Mouse (Mus musculus): ENCODE results near the gene Eps8. TPM values are rescaled to one million over a fixed set of nuclear protein-coding genes. Genes with fewer than 3 reads are reported as not detected.
A peak's percentile ranks its signal among the peaks of the same experiment; 100 is the strongest.

The Eps8 gene
- total RNA-seq, 2 experiments from 2014 or later: 23.3 to 26.0 TPM

DNA sequence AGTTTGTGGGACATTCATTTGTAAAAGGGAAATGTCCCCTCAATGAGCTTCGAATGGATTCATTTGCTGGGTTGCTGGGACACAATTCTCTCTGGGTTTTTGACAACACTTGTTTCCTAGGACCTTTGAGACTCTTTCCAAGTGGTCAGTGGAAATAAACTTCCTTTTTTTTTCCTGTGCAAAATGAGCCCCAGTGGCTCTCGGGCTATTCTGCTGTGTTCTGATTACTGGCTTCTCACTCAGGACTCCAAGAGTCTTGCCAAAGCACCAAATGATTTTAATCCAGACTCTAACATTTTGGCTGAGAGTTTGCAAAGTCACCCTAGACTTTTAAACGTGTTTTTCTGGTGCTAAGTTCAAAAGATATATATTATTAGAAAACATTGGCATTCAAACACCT is 10.3 kb upstream of the Eps8 start:
- no peak for DNase-seq

- no peak for DNase-seq
Observed at GRCm38 (mm10) chr6:137661583-137662365, 7.1 kb upstream of the Eps8 start.

DNA sequence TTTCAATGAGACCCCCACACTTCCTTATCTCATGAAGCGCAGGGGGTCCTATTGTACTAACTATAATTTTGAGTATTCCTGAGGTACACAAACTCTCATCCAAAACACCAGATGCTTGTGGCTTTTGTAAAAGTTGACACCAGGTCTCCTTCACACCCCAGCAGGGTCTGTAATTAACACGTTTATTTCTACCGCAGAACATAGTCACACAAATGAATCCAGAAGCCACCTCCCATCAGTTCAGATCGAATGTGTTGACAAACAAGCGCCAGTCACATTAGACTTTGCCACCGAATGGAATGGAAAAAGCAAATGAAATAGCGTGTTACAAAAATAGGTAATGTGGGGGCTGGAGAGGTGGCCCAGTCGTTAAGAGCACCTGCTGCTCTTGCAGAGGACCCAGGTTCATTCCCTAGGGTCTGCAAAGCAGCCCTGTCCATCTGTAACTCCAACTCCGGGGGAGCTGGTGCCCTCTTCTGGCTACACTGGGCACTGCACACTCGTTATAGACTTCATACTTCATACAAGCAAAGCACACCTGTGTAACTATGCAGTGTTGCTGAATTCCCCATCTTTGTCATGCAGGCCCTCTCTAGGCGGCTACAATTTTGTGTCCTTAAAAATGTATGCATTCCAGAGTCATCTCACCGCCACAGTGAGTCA is 3.9 kb upstream of the Eps8 start:
- DNase-seq: no peak

GRCm38 (mm10) chr6:137657203-137657602 is 2.5 kb upstream of the Eps8 start:
- DNase-seq: no peak

- no peak for DNase-seq
Observed at GRCm38 (mm10) chr6:137649528-137649927, 5.1 kb downstream of the Eps8 start.

DNA sequence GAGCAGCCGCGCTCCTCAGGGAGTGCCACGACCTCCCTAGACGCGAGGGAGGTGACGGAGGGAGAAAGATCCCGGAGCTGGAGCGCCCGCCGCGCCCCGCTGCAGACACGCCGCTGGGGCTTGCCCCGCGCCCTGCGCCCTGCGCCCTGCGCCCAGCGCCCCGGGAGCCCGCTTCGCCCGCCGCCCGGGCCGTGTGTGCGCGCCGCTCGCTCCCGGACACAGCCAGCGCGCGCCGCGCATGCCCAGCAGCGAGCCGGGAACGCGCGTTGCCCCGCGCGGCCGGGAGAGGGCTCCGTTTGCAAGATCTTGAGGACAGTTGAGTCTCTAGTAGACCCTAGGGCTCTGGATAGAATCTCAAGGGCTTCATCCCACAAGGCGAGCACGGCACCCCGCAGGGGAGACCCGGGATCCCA is 5.6 kb downstream of the Eps8 start:
- DNase-seq: peak; percentile 90

- DNase-seq: peak; percentile 46
Observed at GRCm38 (mm10) chr6:137648110-137649067, 6.3 kb downstream of the Eps8 start.

- DNase-seq: peak; percentile 15
Observed at GRCm38 (mm10) chr6:137647646-137648045, 7.0 kb downstream of the Eps8 start.

DNA sequence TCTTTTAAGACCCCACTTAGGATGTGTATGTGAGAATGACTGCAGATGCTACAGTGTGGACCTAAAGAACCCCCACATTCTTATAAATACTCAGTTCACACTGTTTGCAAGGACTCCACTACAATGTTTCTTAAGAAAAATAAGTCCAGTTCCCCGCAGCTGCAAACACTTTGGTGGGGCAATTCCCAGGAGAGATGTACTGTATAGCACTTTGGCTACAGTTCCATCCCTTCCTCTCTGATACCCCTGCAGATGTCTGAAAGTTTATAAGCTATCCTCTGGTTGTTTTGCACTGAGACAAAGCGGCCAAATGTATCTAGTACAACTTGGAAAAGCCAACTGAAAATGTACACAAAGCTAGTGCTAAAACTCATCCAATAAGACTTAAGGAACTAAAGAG is 8.0 kb downstream of the Eps8 start:
- DNase-seq: no peak

GRCm38 (mm10) chr6:137644893-137645292 is 9.8 kb downstream of the Eps8 start:
- DNase-seq: no peak

GRCm38 (mm10) chr6:137643814-137644213 is 10.9 kb downstream of the Eps8 start:
- DNase-seq: no peak

DNA sequence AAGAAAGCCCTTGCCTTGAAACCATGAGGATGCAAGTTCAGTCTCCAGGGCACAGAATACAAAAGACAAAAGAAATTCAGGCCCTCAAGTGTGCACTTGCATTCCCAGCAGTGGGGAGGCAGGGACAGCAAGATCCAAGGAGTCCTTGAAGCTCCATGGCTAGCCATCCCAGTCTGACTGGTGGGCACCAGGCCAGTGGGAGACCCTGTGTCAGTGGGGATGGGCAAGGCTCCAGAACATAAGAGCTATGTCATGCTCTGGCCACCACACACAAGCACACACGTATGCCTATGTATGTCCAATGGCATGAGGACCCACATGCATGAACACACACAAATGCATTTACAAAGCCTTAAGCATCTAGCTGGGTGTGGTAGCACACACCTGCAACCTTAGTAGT is 13.0 kb downstream of the Eps8 start:
- no peak for DNase-seq

DNA sequence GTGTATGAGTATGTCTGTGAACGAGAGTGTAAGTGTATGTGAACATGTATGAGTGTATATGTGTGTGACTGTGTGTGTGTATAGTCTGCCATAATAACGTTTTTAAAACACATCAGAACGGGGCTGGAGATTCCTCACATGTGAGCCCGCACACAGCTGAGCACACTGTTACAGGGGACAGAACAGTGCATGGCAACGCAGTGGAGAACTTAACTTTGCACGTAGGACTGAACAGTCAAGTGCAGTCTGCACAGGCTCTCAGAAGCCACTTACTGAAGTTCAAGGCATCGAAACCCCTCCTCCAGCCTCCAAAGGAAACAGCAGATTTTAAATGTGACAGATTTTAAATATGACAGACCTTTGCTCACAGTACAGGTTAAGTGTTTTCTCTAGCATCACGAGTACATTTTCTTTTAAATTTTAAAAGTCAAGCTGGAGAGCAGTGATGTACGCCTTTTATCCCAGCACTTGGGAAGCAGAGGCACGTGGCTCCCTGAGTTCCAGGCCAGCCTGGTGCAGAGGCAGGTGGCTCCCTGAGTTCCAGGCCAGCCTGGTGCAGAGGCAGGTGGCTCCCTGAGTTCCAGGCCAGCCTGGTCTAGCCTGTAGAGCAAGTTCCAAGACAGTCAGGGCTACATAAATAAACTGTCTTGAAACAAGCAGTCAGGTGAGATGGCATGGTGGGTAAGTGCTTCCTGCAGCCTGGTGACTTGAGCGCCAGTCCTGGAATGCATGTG is 15.7 kb downstream of the Eps8 start:
- no peak for DNase-seq

DNA sequence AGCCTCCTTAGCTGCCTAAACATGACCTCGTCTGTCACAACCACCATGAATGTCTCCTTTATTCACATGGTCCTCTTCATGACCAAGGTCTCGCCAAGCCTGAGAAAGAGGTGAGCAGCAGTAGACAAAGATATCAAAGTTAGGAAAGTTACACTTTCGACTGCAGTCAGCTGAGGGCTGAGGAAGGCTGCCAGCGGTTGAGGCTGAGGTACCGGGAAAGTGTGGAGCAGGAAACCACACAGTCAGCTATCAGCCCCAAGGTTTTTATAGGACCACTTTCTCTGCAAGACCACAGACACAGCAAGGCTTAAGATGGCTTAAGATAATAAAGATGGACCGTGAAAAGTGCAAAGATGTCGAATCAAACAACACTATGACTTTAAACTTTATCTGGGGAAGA is 17.2 kb downstream of the Eps8 start:
- no peak for DNase-seq

- peak; percentile 21 for DNase-seq
Observed at GRCm38 (mm10) chr6:137636131-137636530, 18.5 kb downstream of the Eps8 start.

GRCm38 (mm10) chr6:137633626-137634025 is 21.1 kb downstream of the Eps8 start:
- DNase-seq: no peak

- no peak for DNase-seq
Observed at GRCm38 (mm10) chr6:137633121-137633520, 21.6 kb downstream of the Eps8 start.

GRCm38 (mm10) chr6:137630387-137630786 is 24.3 kb downstream of the Eps8 start:
- no peak for DNase-seq

GRCm38 (mm10) chr6:137629603-137630231 is 25.0 kb downstream of the Eps8 start:
- DNase-seq: no peak

GRCm38 (mm10) chr6:137628715-137629114 is 26.0 kb downstream of the Eps8 start:
- DNase-seq: no peak

- no peak for DNase-seq
Observed at GRCm38 (mm10) chr6:137621021-137621420, 33.7 kb downstream of the Eps8 start.
